Mouse (Mus musculus): Measurements from ENCODE around the gene Grip2. TPM values are rescaled to one million over a fixed set of nuclear protein-coding genes. Genes with fewer than 3 reads are reported as not detected.

Grip2 gene
- polyA plus RNA-seq, 1 experiment from 2014 or later = 1.4 TPM

DNA sequence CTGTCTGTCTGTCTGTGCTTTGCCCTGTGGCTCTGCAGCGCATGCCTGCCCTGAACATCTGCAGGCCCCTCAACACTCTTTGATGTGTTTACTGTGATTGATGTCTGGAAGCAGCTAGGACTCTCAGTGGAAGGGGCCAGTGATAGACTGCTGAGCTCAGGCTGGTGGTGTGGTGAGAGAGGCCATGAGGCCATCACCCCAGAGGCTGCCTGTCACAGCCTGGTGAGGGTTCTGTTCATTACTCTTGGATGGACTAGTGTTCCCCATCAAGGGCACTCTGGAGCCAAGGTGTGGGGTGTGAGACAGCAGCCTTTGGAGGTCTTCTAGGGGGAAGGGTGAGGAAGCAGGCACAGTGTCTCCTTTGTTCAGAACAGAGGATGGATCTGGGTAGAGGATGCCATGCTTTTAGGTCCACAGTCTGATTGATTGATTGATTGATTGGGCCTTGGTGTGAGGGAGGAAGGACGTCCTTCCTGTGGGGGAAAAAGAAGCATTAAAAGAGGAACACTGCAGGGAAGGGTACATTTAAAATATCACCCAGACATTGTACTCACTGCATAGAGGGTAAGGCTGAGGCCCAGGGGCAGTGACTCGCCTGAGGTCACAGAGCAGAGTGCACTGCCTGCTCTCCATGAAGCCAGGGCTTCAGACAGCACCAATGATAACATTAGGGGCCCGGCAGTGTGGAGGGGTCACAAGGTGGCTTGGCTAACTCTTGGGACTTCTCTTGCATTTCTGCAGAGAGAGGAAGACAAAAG is 114.8 kb downstream of the Grip2 start:
- peak overlapping the region; percentile 18 for H3K9ac ChIP-seq
- no peak for ATAC-seq (ENCODE audit: low FRiP score)
- peaks cover 15% of the 10 kb centered on the region for H3K36me3 ChIP-seq (replicated peaks)
- no peak overlapping the region for H3K4me3 ChIP-seq (replicated peaks)
- H3K4me1 ChIP-seq = peaks cover 65% of the 10 kb centered on the region
- no peaks in the 10 kb centered on the region for H3K27me3 ChIP-seq
- 35% methylated on average over 4 of the region's 4 CpGs for WGBS
- peak overlapping the region; percentile 77 for H3K27ac ChIP-seq
- H3K4me2 ChIP-seq = no peak overlapping the region
- no peaks in the 10 kb centered on the region for H3K9me3 ChIP-seq

Other genes starting within 250 kb of the Grip2 start
- gene Slc6a6, start 143.2 kb downstream of the Grip2 start, polyA plus RNA-seq (2016; fragmentation: Nextera tagmentation; extraction: Ambion mirVana) = 67.6 and 79.0 TPM in 2 replicates
- 53.5 and 61.1 TPM in 2 replicates for gene Ccdc174, start 50.8 kb upstream of the Grip2 start, polyA plus RNA-seq (2016; fragmentation: Nextera tagmentation; extraction: Ambion mirVana)
- 0.83 and 1.2 TPM in 2 replicates for gene 4930590J08Rik, start 75.6 kb upstream of the Grip2 start, polyA plus RNA-seq (2016; fragmentation: Nextera tagmentation; extraction: Ambion mirVana)
- 7.6 and 12.7 TPM in 2 replicates for gene Fgd5, start 151.6 kb upstream of the Grip2 start, polyA plus RNA-seq (2016; fragmentation: Nextera tagmentation; extraction: Ambion mirVana)